Mouse (Mus musculus): ENCODE measurements around the gene Tpo.

Tpo gene

GRCm38 (mm10) chr12:30077056-30077455, 55.4 kb downstream of the Tpo start:
- no peak for DNase-seq (ENCODE audit: extremely low read depth, low read depth)

- DNase-seq (ENCODE audit: extremely low read depth, low read depth): no peak
Observed at GRCm38 (mm10) chr12:30076316-30076715, 56.1 kb downstream of the Tpo start.

- no peak for DNase-seq (ENCODE audit: extremely low read depth, low read depth)
Observed at GRCm38 (mm10) chr12:30069321-30069720, 63.1 kb downstream of the Tpo start.

DNA sequence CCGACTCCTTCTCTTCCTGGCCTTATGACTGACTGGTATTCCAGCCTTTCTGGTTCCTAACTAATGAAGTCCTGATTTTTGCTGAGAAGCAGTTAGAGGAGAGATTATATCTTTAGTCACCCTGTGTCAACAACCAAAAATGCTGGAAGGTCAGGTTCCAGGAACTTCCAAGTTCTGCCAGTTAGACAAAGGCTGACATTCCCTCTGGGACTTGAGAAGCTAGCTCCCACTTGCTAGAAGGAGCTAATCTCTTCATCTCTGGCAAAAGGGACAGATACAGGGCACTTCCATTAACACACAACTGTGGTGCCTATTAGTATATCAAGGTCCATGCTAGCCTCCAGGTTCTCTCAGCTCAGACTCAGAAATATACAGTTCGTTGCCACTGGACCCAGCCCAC, 64.6 kb downstream of the Tpo start:
- DNase-seq (ENCODE audit: extremely low read depth, low read depth): no peak

DNA sequence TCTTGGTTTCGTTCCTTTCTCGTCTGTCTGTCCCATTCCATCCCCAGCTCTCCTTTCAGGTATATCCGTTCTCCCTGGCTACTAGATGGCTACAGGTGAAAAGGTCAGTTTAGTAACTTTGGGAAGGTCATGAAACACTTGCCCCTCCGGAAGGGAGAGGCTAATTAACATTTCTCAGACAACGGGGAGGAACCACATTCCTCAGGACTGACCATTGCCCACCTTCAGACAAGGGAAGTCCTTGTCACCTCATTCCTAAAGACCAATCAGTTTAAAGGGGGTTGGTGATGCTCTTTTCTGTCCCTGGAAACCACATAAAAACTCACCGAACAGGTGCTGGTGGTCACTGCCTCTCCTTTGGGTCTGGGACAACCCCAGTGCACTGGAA, 70.3 kb downstream of the Tpo start:
- DNase-seq (ENCODE audit: extremely low read depth, low read depth): no peak

GRCm38 (mm10) chr12:30061503-30062117, 70.8 kb downstream of the Tpo start:
- no peak for DNase-seq (ENCODE audit: extremely low read depth, low read depth)

- DNase-seq (ENCODE audit: extremely low read depth, low read depth): no peak
Observed at GRCm38 (mm10) chr12:30058044-30058443, 74.4 kb downstream of the Tpo start.

DNA sequence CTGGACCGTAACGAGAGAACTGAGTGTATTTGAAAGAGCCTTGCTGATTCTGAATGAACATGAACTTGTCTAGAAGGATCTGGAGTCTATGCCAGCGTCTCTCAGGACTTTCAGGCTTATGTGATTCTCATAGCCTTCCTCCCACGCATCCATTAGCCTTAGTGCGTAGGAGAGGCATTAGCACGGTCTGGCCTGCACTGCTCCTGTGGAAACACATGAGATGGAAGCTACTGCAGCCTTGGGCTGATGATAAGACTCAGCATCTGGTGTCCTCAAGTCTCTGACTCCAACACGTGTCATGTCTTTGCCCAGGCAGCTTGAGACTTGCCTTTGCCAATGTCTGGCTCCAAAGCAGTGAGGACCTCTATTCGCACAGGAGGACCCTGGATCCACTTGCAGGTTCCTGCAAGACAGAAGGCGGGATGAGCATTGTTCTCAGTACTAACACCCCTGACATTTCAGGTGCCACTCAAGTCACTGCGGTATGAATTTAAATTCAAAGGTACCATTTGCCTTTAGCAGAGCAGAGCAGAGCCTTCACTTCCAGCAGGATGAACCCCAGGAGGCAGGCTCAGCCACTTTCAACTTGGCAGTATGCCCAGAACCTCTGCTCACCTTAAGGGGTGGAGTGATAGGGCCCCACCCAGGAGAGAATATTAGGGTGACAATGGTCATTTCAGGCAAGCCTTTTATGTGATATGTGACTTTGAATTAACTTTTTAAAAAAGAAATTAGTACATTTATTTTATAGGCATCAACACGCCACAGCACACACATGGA, 77.5 kb downstream of the Tpo start:
- DNase-seq (ENCODE audit: extremely low read depth, low read depth): no peak

DNA sequence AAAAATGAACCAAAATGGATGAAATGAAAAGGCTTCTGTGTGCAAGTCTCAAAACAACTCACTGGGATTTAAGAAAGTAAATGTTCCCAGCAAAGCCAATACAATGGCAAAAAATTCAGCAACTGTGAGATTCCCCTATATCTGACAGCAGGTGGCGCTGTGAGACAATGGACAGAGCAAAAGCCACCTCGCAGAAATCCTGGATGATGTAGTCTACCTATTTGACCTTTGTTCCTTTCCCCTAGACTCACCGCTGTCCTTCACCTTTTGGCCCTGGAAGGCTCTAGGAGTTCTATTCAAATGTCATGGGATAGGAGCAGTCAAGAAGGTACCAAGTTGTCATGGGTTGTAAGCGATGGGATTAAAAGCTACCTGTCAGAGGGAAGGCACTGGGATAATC, 82.2 kb downstream of the Tpo start:
- DNase-seq (ENCODE audit: extremely low read depth, low read depth): no peak

DNA sequence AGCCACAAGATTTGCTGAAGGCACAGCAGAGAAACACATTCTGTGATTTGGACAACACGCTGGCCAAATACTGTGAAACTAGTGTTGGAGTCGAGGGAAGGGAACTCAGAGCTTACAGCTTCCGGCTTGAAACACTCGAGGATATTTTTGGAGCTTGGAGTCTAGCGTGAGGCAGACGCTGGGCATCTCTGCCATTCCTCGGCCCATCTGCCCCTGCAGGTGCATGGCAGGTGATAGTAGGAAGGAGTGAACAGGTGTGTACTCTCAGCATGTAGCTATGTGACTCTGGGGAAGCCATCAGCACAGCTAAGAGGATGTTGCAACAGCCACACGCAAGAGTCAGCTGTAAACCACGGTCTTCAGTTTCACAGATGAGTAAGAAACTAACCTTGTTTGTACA, 82.6 kb downstream of the Tpo start:
- DNase-seq (ENCODE audit: extremely low read depth, low read depth): no peak

GRCm38 (mm10) chr12:30048848-30049247, 83.6 kb downstream of the Tpo start:
- DNase-seq (ENCODE audit: extremely low read depth, low read depth): no peak

- DNase-seq (ENCODE audit: extremely low read depth, low read depth): no peak
Observed at GRCm38 (mm10) chr12:30040150-30040549, 92.3 kb downstream of the Tpo start.

DNA sequence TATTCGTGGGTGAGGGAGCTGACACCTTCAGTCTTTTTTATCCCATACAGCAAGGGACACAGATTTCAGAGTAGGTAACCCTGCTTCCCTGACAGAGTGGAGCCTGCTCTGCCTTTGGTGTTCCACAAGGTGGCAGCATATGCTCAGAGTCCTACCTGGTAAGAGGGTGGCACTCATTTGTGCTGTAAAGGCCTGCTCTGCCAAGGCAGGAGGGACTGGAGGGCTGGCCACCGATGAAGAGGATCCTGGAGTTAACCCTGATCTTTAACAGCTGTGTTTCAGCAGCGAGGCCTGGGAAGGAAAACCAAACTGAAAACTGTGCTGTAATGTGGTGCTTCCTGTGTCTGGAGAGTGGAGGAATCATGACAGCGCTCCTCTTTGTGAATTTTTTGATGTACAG, 92.9 kb downstream of the Tpo start:
- no peak for DNase-seq (ENCODE audit: extremely low read depth, low read depth)

- DNase-seq (ENCODE audit: extremely low read depth, low read depth): no peak
Observed at GRCm38 (mm10) chr12:30036569-30037055, 95.8 kb downstream of the Tpo start.

GRCm38 (mm10) chr12:30035841-30036568, 96.4 kb downstream of the Tpo start:
- no peak for DNase-seq (ENCODE audit: extremely low read depth, low read depth)

DNA sequence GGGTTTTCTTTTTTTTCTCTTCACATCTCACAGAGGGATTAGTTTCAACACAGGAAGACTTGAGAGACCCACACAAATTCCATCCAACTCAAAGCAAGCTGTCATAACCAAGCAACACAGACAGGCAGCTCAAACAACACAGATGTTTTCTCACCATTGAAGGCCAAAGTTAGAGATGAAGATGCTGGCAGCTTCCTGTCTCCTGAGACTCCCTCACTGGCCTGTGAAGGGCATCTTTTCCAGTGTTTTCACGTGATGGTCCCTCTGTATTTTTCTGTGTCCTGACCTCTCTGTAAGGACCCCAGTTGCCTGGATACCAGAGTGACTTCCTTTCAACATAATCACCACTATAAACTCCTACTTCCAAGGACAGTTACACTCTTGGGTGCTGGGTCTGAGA, 97.0 kb downstream of the Tpo start:
- DNase-seq (ENCODE audit: extremely low read depth, low read depth): no peak

DNA sequence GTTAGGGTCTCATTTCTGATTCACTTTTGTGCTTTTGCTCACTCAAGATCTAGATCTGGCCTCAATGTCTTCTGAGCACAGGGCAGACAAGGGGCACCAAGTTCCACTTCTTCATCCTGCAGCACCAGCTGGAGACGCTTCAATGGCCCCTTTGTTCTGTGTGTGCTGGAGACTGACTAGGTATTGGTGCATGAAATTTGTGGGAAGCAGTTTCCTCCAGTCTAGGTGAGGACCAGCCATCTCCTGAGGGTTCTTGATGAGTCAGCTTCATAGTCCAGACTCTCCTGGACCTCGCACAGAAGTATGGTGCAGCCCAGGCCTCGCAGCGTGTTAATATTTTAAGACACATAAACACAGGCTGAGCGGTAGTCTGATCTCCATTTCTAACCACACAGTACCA, 97.7 kb downstream of the Tpo start:
- DNase-seq (ENCODE audit: extremely low read depth, low read depth): no peak

DNA sequence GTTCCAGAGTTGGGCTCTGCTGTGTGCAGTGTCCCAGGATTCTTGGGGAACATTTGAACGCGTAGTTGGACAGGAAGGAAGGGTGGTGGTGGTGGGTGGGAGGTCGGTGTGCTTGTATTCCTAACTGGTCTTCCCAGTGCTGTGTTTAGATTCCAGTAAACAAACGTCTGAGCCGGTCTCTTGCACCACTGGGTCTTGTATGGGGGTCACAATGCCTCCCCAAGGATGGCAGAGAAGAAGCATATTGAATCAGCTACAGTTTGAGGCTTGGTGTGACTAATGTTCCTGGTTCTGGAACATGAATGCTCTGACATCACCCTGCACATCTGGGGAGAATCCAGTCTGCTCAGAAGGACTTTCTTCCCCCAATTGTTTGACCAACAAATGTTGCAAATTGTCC, 101.9 kb downstream of the Tpo start:
- no peak for DNase-seq (ENCODE audit: extremely low read depth, low read depth)

- no peak for DNase-seq (ENCODE audit: extremely low read depth, low read depth)
Observed at GRCm38 (mm10) chr12:30029111-30029510, 103.3 kb downstream of the Tpo start.

- DNase-seq (ENCODE audit: extremely low read depth, low read depth): no peak
Observed at GRCm38 (mm10) chr12:30027721-30028340, 104.6 kb downstream of the Tpo start.

GRCm38 (mm10) chr12:30024264-30024825, 108.1 kb downstream of the Tpo start:
- no peak for DNase-seq (ENCODE audit: extremely low read depth, low read depth)

- DNase-seq (ENCODE audit: extremely low read depth, low read depth): no peak
Observed at GRCm38 (mm10) chr12:30023491-30023890, 108.9 kb downstream of the Tpo start.
